Mouse (Mus musculus) layer of hippocampus, postnatal 25 days (tissue): ENCODE results near the gene Slc16a3. TPM values are rescaled to one million over a fixed set of nuclear protein-coding genes. Genes with fewer than 3 reads are reported as not detected.
A peak's percentile ranks its signal among the peaks of the same experiment; 100 is the strongest.

Source experiments
- DNase-seq, 2 experiments: peaks; one replicate each; pipeline ENCODE4 v3.0.0; 2022; ENCODE audit warnings: mixed read lengths in 2 of 2, low spot score in 1 of 2; ENCODE audit errors: extremely low spot score in 1 of 2
- total RNA-seq, 2 experiments: library from RNA; stranded (reverse); gene quantifications; 2 replicates each; pipeline ENCODE4 v1.2.3; 2021

Gene Slc16a3
- total RNA-seq, result 1 to 10 TPM; 2.0 to 2.2 TPM

GRCm38 (mm10) chr11:120948328-120948727 is at the start of gene Slc16a3:
TSS of gene Slc16a3 (plus strand) at chr11:120948480.
- no peak for DNase-seq

- no peak for DNase-seq
Observed at GRCm38 (mm10) chr11:120900276-120901244, 47.7 kb upstream of the Slc16a3 start.

GRCm38 (mm10) chr11:120901729-120902486 is 46.4 kb upstream of the Slc16a3 start:
- no peak for DNase-seq

- no peak for DNase-seq
Observed at GRCm38 (mm10) chr11:120902487-120903142, 45.7 kb upstream of the Slc16a3 start.

GRCm38 (mm10) chr11:120903159-120903850 is 45.0 kb upstream of the Slc16a3 start:
- DNase-seq, result no peak

- DNase-seq, result no peak
Observed at GRCm38 (mm10) chr11:120904561-120904960, 43.7 kb upstream of the Slc16a3 start.

GRCm38 (mm10) chr11:120905430-120905873 is 42.8 kb upstream of the Slc16a3 start:
- DNase-seq, result peak; percentile 46 to 71

- no peak for DNase-seq
Observed at GRCm38 (mm10) chr11:120913796-120914195, 34.5 kb upstream of the Slc16a3 start.

GRCm38 (mm10) chr11:120916477-120916876 is 31.8 kb upstream of the Slc16a3 start:
- no peak for DNase-seq

- no peak for DNase-seq
Observed at GRCm38 (mm10) chr11:120917756-120918155, 30.5 kb upstream of the Slc16a3 start.

GRCm38 (mm10) chr11:120922528-120922927 is 25.8 kb upstream of the Slc16a3 start:
- DNase-seq, result no peak

GRCm38 (mm10) chr11:120928468-120928867 is 19.8 kb upstream of the Slc16a3 start:
- DNase-seq, result no peak

GRCm38 (mm10) chr11:120931479-120931878 is 16.8 kb upstream of the Slc16a3 start:
- no peak for DNase-seq

- DNase-seq, result peak; percentile 96
Observed at GRCm38 (mm10) chr11:120932564-120933398, 15.5 kb upstream of the Slc16a3 start, which contains the start of gene Ccdc57. TSS of gene Ccdc57 (minus strand) at chr11:120932872.

GRCm38 (mm10) chr11:120937976-120938375 is 10.3 kb upstream of the Slc16a3 start:
- no peak for DNase-seq

- DNase-seq, result no peak
Observed at GRCm38 (mm10) chr11:120938795-120939194, 9.5 kb upstream of the Slc16a3 start.

- no peak for DNase-seq
Observed at GRCm38 (mm10) chr11:120939712-120940341, 8.5 kb upstream of the Slc16a3 start.

GRCm38 (mm10) chr11:120940959-120941358 is 7.3 kb upstream of the Slc16a3 start:
- DNase-seq, result no peak

GRCm38 (mm10) chr11:120945266-120945665 is 3.0 kb upstream of the Slc16a3 start:
- no peak for DNase-seq
